Mouse (Mus musculus): ENCODE data around the gene Paqr5. TPM values are rescaled to one million over a fixed set of nuclear protein-coding genes. Genes with fewer than 3 reads are reported as not detected.
A peak's percentile ranks its signal among the peaks of the same experiment; 100 is the strongest.

The Paqr5 gene
- total and polyA plus RNA-seq, 3 experiments: 0.76 TPM; not detected in 2

DNA sequence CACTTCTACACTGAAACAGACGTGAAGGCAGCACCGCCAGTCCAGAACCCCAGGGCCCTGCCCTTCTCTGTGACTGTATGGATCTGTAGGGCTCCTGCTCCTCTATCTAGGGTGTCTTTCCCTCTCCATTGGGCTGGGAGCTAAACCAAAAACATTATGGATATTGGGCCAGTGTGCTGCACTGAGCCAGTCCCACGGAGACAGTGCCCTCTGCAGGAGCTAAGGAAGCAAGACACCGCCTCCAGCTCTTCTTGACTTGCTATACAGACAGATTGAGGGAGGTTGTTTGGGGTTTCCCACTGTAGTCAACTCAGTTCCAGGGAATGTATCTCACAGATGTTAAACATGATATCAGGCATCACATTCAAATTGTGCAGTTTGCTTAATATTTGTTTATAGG, 24.1 kb upstream of the Paqr5 start:
- DNase-seq: no peak
- intact Hi-C loops (cut with DNase I): no loop called here

DNA sequence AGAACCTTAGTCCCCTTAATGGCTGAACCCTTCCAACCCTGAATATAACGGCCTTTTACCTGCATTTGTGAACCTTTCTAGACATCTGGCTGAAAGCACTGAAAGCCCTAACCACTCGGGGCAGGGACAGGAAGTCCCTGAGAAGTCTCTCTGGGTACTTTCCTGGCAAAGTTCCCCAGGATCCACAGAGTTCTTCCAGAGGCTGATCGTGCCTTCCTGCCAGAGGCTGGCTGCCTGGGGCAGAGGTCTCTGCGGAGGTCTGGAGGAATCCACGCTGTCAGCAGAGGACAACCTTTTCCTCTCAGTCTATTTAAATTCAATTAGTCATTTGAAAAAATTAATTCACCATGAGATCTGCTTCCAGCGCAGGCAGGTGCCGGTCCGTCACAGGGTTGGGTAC, 22.5 kb upstream of the Paqr5 start:
- 58% methylated on average over 8 of the region's 8 CpGs for WGBS
- Histone ChIP-seq H3K9ac (ENCODE audit: low read depth, low read length) (no peak overlapping the region), H3K79me2 (replicated peaks; ENCODE audit: control insufficient read depth, insufficient read depth, low read length) (no peaks in the 10 kb centered on the region), H3K27ac (no peak overlapping the region), H3K4me1 (ENCODE audit: control insufficient read depth, insufficient read depth, low read length) (no peaks in the 10 kb centered on the region), H3K27me3 (ENCODE audit: control insufficient read depth, insufficient read depth, low read length) (no peaks in the 10 kb centered on the region), H3K36me3 (ENCODE audit: control insufficient read depth, insufficient read depth, low read length) (no peaks in the 10 kb centered on the region), H3K4me3 (no peak overlapping the region)
- no peak for DNase-seq
- intact Hi-C loops (cut with DNase I): no loop called here
- TF ChIP-seq CTCF (IDR thresholded peaks at IDR 0.05) (no peak), POLR2A (IDR thresholded peaks at IDR 0.05; ENCODE audit: insufficient read depth, low read depth, low read length) (no peak), EP300 (IDR thresholded peaks at IDR 0.05; ENCODE audit: insufficient read depth, low read depth, low read length) (no peak)

More for the DNA sequence above, 24.1 kb upstream of the Paqr5 start:
- no peaks in the 10 kb centered on the region for H3K4me1 ChIP-seq (ENCODE audit: control insufficient read depth, insufficient read depth, low read length)
- no peak overlapping the region for H3K9ac ChIP-seq (ENCODE audit: low read depth, low read length)
- H3K27ac ChIP-seq: no peak overlapping the region
- H3K36me3 ChIP-seq (ENCODE audit: control insufficient read depth, insufficient read depth, low read length): no peaks in the 10 kb centered on the region
- no peak for TF ChIP-seq POLR2A (IDR thresholded peaks at IDR 0.05; ENCODE audit: insufficient read depth, low read depth, low read length)
- TF ChIP-seq CTCF (IDR thresholded peaks at IDR 0.05): peak; percentile 58
- no peak for TF ChIP-seq EP300 (IDR thresholded peaks at IDR 0.05; ENCODE audit: insufficient read depth, low read depth, low read length)
- H3K4me3 ChIP-seq: no peak overlapping the region
- H3K27me3 ChIP-seq (ENCODE audit: control insufficient read depth, insufficient read depth, low read length): no peaks in the 10 kb centered on the region
- H3K79me2 ChIP-seq (replicated peaks; ENCODE audit: control insufficient read depth, insufficient read depth, low read length): no peaks in the 10 kb centered on the region
- WGBS: 61% methylated on average over 4 of the region's 4 CpGs

GRCm38 (mm10) chr9:62042167-62042566, 15.5 kb upstream of the Paqr5 start:
- H3K4me1 ChIP-seq (ENCODE audit: control insufficient read depth, insufficient read depth, low read length): no peaks in the 10 kb centered on the region; the same call in 1 of the 2 replicates
- no peaks in the 10 kb centered on the region for H3K79me2 ChIP-seq (replicated peaks; ENCODE audit: control insufficient read depth, insufficient read depth, low read length)
- no peak overlapping the region for H3K4me3 ChIP-seq
- H3K27me3 ChIP-seq (ENCODE audit: control insufficient read depth, insufficient read depth, low read length): no peaks in the 10 kb centered on the region
- H3K27ac ChIP-seq: no peak overlapping the region
- 92% methylated on average over 3 of the region's 3 CpGs for WGBS
- no peak for DNase-seq
- intact Hi-C loops (cut with DNase I): no loop called here
- H3K9ac ChIP-seq (ENCODE audit: low read depth, low read length): no peak overlapping the region
- TF ChIP-seq EP300 (IDR thresholded peaks at IDR 0.05; ENCODE audit: insufficient read depth, low read depth, low read length): no peak
- TF ChIP-seq POLR2A (IDR thresholded peaks at IDR 0.05; ENCODE audit: insufficient read depth, low read depth, low read length): no peak
- no peak for TF ChIP-seq CTCF (IDR thresholded peaks at IDR 0.05)
- H3K36me3 ChIP-seq (ENCODE audit: control insufficient read depth, insufficient read depth, low read length): no peaks in the 10 kb centered on the region

GRCm38 (mm10) chr9:62040008-62040608, 13.5 kb upstream of the Paqr5 start:
- Histone ChIP-seq H3K4me1 (ENCODE audit: control insufficient read depth, insufficient read depth, low read length) (no peaks in the 10 kb centered on the region; the same call in 1 of the 2 replicates), H3K36me3 (ENCODE audit: control insufficient read depth, insufficient read depth, low read length) (no peaks in the 10 kb centered on the region), H3K27me3 (ENCODE audit: control insufficient read depth, insufficient read depth, low read length) (no peaks in the 10 kb centered on the region), H3K9ac (ENCODE audit: low read depth, low read length) (no peak overlapping the region), H3K27ac (no peak overlapping the region), H3K4me3 (no peak overlapping the region), H3K79me2 (replicated peaks; ENCODE audit: control insufficient read depth, insufficient read depth, low read length) (no peaks in the 10 kb centered on the region)
- WGBS: 7% methylated on average over 20 of the region's 20 CpGs
- DNase-seq: peak; percentile 84 to 92
- TF ChIP-seq CTCF (IDR thresholded peaks at IDR 0.05) (peak; percentile 98; the same call in 1 of the 2 replicates), POLR2A (IDR thresholded peaks at IDR 0.05; ENCODE audit: insufficient read depth, low read depth, low read length) (no peak), EP300 (IDR thresholded peaks at IDR 0.05; ENCODE audit: insufficient read depth, low read depth, low read length) (peak; percentile 88)
- intact Hi-C loops (cut with DNase I): loop anchor here (1.0 to 2.0 kb wide), 2 partner anchors 81 to 204 kb away; no protein-coding TSS in a partner anchor

GRCm38 (mm10) chr9:62035806-62036205, 9.2 kb upstream of the Paqr5 start:
- Histone ChIP-seq H3K4me1 (ENCODE audit: control insufficient read depth, insufficient read depth, low read length) (no peaks in the 10 kb centered on the region; the same call in 1 of the 2 replicates), H3K4me3 (no peak overlapping the region), H3K79me2 (replicated peaks; ENCODE audit: control insufficient read depth, insufficient read depth, low read length) (no peaks in the 10 kb centered on the region), H3K36me3 (ENCODE audit: control insufficient read depth, insufficient read depth, low read length) (no peaks in the 10 kb centered on the region), H3K9ac (ENCODE audit: low read depth, low read length) (no peak overlapping the region), H3K27me3 (ENCODE audit: control insufficient read depth, insufficient read depth, low read length) (no peaks in the 10 kb centered on the region), H3K27ac (no peak overlapping the region)
- WGBS: 72% methylated on average over 1 of the region's 1 CpGs
- intact Hi-C loops (cut with DNase I): loop anchor here (5.0 to 10.0 kb wide), 2 partner anchors 69 to 519 kb away; no protein-coding TSS in a partner anchor
- no peak for DNase-seq
- no peak for TF ChIP-seq EP300 (IDR thresholded peaks at IDR 0.05; ENCODE audit: insufficient read depth, low read depth, low read length)
- no peak for TF ChIP-seq CTCF (IDR thresholded peaks at IDR 0.05)
- TF ChIP-seq POLR2A (IDR thresholded peaks at IDR 0.05; ENCODE audit: insufficient read depth, low read depth, low read length): no peak

DNA sequence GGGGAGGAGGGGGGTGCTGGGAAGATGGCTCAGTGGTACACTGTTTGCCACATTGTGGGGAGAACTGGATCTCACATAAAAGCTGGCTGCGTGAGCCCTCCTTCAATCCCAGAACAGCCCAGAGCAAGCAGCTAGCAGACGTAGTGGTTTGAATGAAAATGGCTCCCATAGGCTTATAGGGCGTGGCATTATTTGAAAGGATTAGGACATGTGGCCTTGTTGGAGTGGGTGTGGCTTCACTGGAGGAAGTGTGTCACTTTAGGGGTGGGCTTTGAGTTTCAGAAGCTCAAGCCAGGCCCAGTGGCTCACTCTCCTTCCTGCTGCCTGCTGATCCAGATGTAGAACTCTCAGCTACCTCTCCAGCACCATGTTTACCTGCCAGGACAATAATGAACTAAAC, 5.5 kb upstream of the Paqr5 start:
- H3K36me3 ChIP-seq (ENCODE audit: control insufficient read depth, insufficient read depth, low read length): no peaks in the 10 kb centered on the region
- no peaks in the 10 kb centered on the region for H3K79me2 ChIP-seq (replicated peaks; ENCODE audit: control insufficient read depth, insufficient read depth, low read length)
- no peaks in the 10 kb centered on the region for H3K27me3 ChIP-seq (ENCODE audit: control insufficient read depth, insufficient read depth, low read length)
- H3K9ac ChIP-seq (ENCODE audit: low read depth, low read length): no peak overlapping the region
- H3K4me1 ChIP-seq (ENCODE audit: control insufficient read depth, insufficient read depth, low read length): no peaks in the 10 kb centered on the region
- no peak for DNase-seq
- WGBS: 94% methylated on average over 3 of the region's 3 CpGs
- H3K4me3 ChIP-seq: no peak overlapping the region
- H3K27ac ChIP-seq: no peak overlapping the region
- TF ChIP-seq POLR2A (IDR thresholded peaks at IDR 0.05; ENCODE audit: insufficient read depth, low read depth, low read length) (no peak), EP300 (IDR thresholded peaks at IDR 0.05; ENCODE audit: insufficient read depth, low read depth, low read length) (no peak), CTCF (IDR thresholded peaks at IDR 0.05) (no peak)
- intact Hi-C loops (cut with DNase I): loop anchor here (10.0 kb wide), 1 partner anchor 523 kb away; no protein-coding TSS in a partner anchor
